ENCODE assay signal across 30 mouse cellular contexts in genomic region chr11:120603545-120603944, GRCm38 (mm10). TPM values are rescaled to one million over a fixed set of nuclear protein-coding genes. Genes with fewer than 3 reads are reported as not detected.
DNase-seq lines count a peak whose midpoint lies in the region; ATAC-seq lines count a peak whose summit lies in the region.
"Had no signal": no experiment of that assay in that cellular context is flagged by ENCODE, and none has a peak within 500 bp of the region (broad histone marks: within the 10 kb centered on the region; RNA-seq: fewer than 3 reads in every experiment).

No protein-coding gene starts in this region.

- no peak overlapping the region for H3K27ac ChIP-seq in embryonic facial prominence, embryonic 12.5 days
- no peak overlapping the region for H3K27ac ChIP-seq in embryonic facial prominence, embryonic 10.5 days (replicated peaks)
- H3K27ac ChIP-seq in heart, embryonic 11.5 days (ENCODE audit: low read depth, low read length), result no peak overlapping the region
- no peak overlapping the region for H3K27ac ChIP-seq in heart, embryonic 12.5 days (ENCODE audit: poor library complexity, severe bottlenecking)
- H3K27ac ChIP-seq in liver, embryonic 13.5 days, result peak overlapping the region; percentile 64
- 0 out of 2 replicates have a peak overlapping the region, but pooled peaks have one; percentile 52 for H3K27ac ChIP-seq in liver, embryonic 16.5 days (ENCODE audit: low read length)
- H3K27ac ChIP-seq in midbrain, embryonic 11.5 days (ENCODE audit: low read depth, low read length), result no peak overlapping the region
- H3K27ac ChIP-seq: embryonic facial prominence, embryonic 15.5 days; forebrain, embryonic 10.5 days; forebrain, embryonic 13.5 days; heart, embryonic 13.5 days; hindbrain, embryonic 14.5 days; hindbrain, postnatal 0 days had no signal

- H3K36me3 ChIP-seq in embryonic facial prominence, embryonic 12.5 days, result peaks cover 53% of the 10 kb centered on the region
- H3K36me3 ChIP-seq in embryonic facial prominence, embryonic 10.5 days (replicated peaks), result peaks cover 76% of the 10 kb centered on the region
- H3K36me3 ChIP-seq in heart, embryonic 11.5 days (ENCODE audit: control insufficient read depth, insufficient read depth, low read length), result peaks cover 7% of the 10 kb centered on the region
- H3K36me3 ChIP-seq in heart, embryonic 12.5 days, result peaks cover 62% of the 10 kb centered on the region
- peaks cover 63% of the 10 kb centered on the region for H3K36me3 ChIP-seq in liver, embryonic 13.5 days
- no peaks in the 10 kb centered on the region; the same call in 1 of the 2 replicates for H3K36me3 ChIP-seq in liver, embryonic 16.5 days (ENCODE audit: control insufficient read depth, insufficient read depth)
- H3K36me3 ChIP-seq in midbrain, embryonic 11.5 days (ENCODE audit: control insufficient read depth, insufficient read depth, low read length), result peaks cover 7% of the 10 kb centered on the region; the same call in 1 of the 2 replicates

- H3K9me3 ChIP-seq in embryonic facial prominence, embryonic 12.5 days, result no peaks in the 10 kb centered on the region
- no peaks in the 10 kb centered on the region for H3K9me3 ChIP-seq in embryonic facial prominence, embryonic 10.5 days
- H3K9me3 ChIP-seq in heart, embryonic 11.5 days (replicated peaks; ENCODE audit: control insufficient read depth, low read length), result no peaks in the 10 kb centered on the region
- no peaks in the 10 kb centered on the region for H3K9me3 ChIP-seq in heart, embryonic 12.5 days (replicated peaks)
- H3K9me3 ChIP-seq in liver, embryonic 13.5 days (replicated peaks), result no peaks in the 10 kb centered on the region
- no peaks in the 10 kb centered on the region for H3K9me3 ChIP-seq in liver, embryonic 16.5 days (replicated peaks; ENCODE audit: control insufficient read depth, low read length)
- H3K9me3 ChIP-seq in midbrain, embryonic 11.5 days (ENCODE audit: control insufficient read depth, low read length), result no peaks in the 10 kb centered on the region
- H3K9me3 ChIP-seq: embryonic facial prominence, embryonic 15.5 days; forebrain, embryonic 10.5 days; forebrain, embryonic 13.5 days; heart, embryonic 13.5 days had no signal

- H3K27me3 ChIP-seq in embryonic facial prominence, embryonic 12.5 days, result peaks cover 4% of the 10 kb centered on the region
- peaks cover 25% of the 10 kb centered on the region for H3K27me3 ChIP-seq in embryonic facial prominence, embryonic 10.5 days (replicated peaks; ENCODE audit: low read depth, poor library complexity, severe bottlenecking)
- peaks cover 3% of the 10 kb centered on the region; the same call in 1 of the 2 replicates for H3K27me3 ChIP-seq in heart, embryonic 11.5 days (ENCODE audit: control insufficient read depth, insufficient read depth, low read length)
- no peaks in the 10 kb centered on the region for H3K27me3 ChIP-seq in heart, embryonic 12.5 days (replicated peaks)
- H3K27me3 ChIP-seq in liver, embryonic 13.5 days, result peaks cover 10% of the 10 kb centered on the region
- H3K27me3 ChIP-seq in liver, embryonic 16.5 days (ENCODE audit: control insufficient read depth, insufficient read depth, low read depth, low read length), result peaks cover 4% of the 10 kb centered on the region
- H3K27me3 ChIP-seq in midbrain, embryonic 11.5 days (ENCODE audit: control insufficient read depth, insufficient read depth, low read length), result no peaks in the 10 kb centered on the region; the same call in 1 of the 2 replicates
- H3K27me3 ChIP-seq: embryonic facial prominence, embryonic 15.5 days had no signal

- no peak overlapping the region for H3K4me2 ChIP-seq in embryonic facial prominence, embryonic 12.5 days (replicated peaks)
- peak overlapping the region; percentile 22; the same call in 1 of the 2 replicates for H3K4me2 ChIP-seq in heart, embryonic 11.5 days
- H3K4me2 ChIP-seq in heart, embryonic 12.5 days, result no peak overlapping the region
- H3K4me2 ChIP-seq in liver, embryonic 13.5 days, result peak overlapping the region; percentile 56
- peak overlapping the region; percentile 33; the same call in 1 of the 2 replicates for H3K4me2 ChIP-seq in liver, embryonic 16.5 days (ENCODE audit: low read depth, low read length)
- H3K4me2 ChIP-seq in midbrain, embryonic 11.5 days, result no peak overlapping the region
- H3K4me2 ChIP-seq: embryonic facial prominence, embryonic 15.5 days; forebrain, embryonic 13.5 days; heart, embryonic 13.5 days; hindbrain, embryonic 14.5 days had no signal

- ATAC-seq in embryonic facial prominence, embryonic 12.5 days (ENCODE audit: insufficient number of reproducible peaks, insufficient read depth, low FRiP score, low TSS enrichment), result no peak
- ATAC-seq in heart, embryonic 11.5 days (replicated peaks; ENCODE audit: insufficient number of reproducible peaks, low FRiP score, low TSS enrichment), result no peak
- ATAC-seq in heart, embryonic 12.5 days (ENCODE audit: insufficient number of reproducible peaks, low FRiP score), result no peak
- ATAC-seq in liver, embryonic 13.5 days (ENCODE audit: low read depth), result peak; percentile 81
- peak; percentile 71 for ATAC-seq in liver, embryonic 16.5 days (ENCODE audit: low read depth)
- ATAC-seq in midbrain, embryonic 11.5 days (ENCODE audit: low FRiP score), result no peak
- ATAC-seq: activated CD4-positive, CD25-positive, alpha-beta regulatory T cell, adult 4 months; forebrain, embryonic 13.5 days; forebrain, embryonic 16.5 days; hindbrain, postnatal 0 days; inflammation-experienced regulatory T-cells, adult 6 months had no signal

- no peak overlapping the region for H3K4me3 ChIP-seq in embryonic facial prominence, embryonic 12.5 days
- H3K4me3 ChIP-seq in embryonic facial prominence, embryonic 10.5 days, result no peak overlapping the region
- no peak overlapping the region for H3K4me3 ChIP-seq in heart, embryonic 11.5 days (ENCODE audit: low read depth, low read length)
- H3K4me3 ChIP-seq in heart, embryonic 12.5 days, result no peak overlapping the region
- peak overlapping the region; percentile 12 for H3K4me3 ChIP-seq in liver, embryonic 13.5 days (replicated peaks)
- H3K4me3 ChIP-seq in liver, embryonic 16.5 days (ENCODE audit: low read depth, low read length), result no peak overlapping the region
- H3K4me3 ChIP-seq in midbrain, embryonic 11.5 days (ENCODE audit: low read depth, low read length), result no peak overlapping the region
- H3K4me3 ChIP-seq: embryonic facial prominence, embryonic 15.5 days; forebrain, embryonic 10.5 days; forebrain, embryonic 13.5 days; heart, embryonic 13.5 days had no signal

- no peak for DNase-seq in embryonic facial prominence, embryonic 10.5 days (ENCODE audit: low spot score)
- DNase-seq in liver, embryonic 13.5 days, result no peak
- no peak for DNase-seq in midbrain, embryonic 11.5 days (ENCODE audit: low spot score, missing footprints)
- DNase-seq in frontal cortex, postnatal 10 days (ENCODE audit: low spot score in 2 of 2), result no peak
- DNase-seq: adrenal gland, adult 8-10 months; adrenal gland, postnatal 25 days; cerebellum, adult 11-12 months; cerebellum, adult 8-10 months; cerebellum, postnatal 10 days; cerebellum, postnatal 36 days; embryo, embryonic 11 days; gastrocnemius, postnatal 25 days; heart, adult 18-20 months; heart, postnatal 14 days; heart, postnatal 4 days had no signal

- 87% methylated on average over 2 of the region's 2 CpGs for WGBS in embryonic facial prominence, embryonic 12.5 days
- 77% methylated on average over 2 of the region's 2 CpGs for WGBS in embryonic facial prominence, embryonic 10.5 days
- WGBS in heart, embryonic 11.5 days (ENCODE audit: insufficient replicate concordance), result 80% methylated on average over 2 of the region's 2 CpGs
- WGBS in heart, embryonic 12.5 days, result 80% methylated on average over 2 of the region's 2 CpGs
- 32% methylated on average over 2 of the region's 2 CpGs for WGBS in liver, embryonic 13.5 days (ENCODE audit: insufficient replicate concordance)
- 36% methylated on average over 2 of the region's 2 CpGs for WGBS in liver, embryonic 16.5 days (ENCODE audit: insufficient replicate concordance)
- WGBS in midbrain, embryonic 11.5 days, result 79% methylated on average over 2 of the region's 2 CpGs

- peaks cover 18% of the 10 kb centered on the region for H3K4me1 ChIP-seq in embryonic facial prominence, embryonic 12.5 days
- peaks cover 27% of the 10 kb centered on the region for H3K4me1 ChIP-seq in embryonic facial prominence, embryonic 10.5 days
- peaks cover 12% of the 10 kb centered on the region for H3K4me1 ChIP-seq in heart, embryonic 11.5 days (ENCODE audit: control insufficient read depth, insufficient read depth, low read length)
- H3K4me1 ChIP-seq in heart, embryonic 12.5 days (replicated peaks), result peaks cover 27% of the 10 kb centered on the region
- H3K4me1 ChIP-seq in liver, embryonic 13.5 days (replicated peaks), result peaks cover 78% of the 10 kb centered on the region
- H3K4me1 ChIP-seq in liver, embryonic 16.5 days (ENCODE audit: control insufficient read depth, low read depth, low read length), result peaks cover 31% of the 10 kb centered on the region
- H3K4me1 ChIP-seq in midbrain, embryonic 11.5 days (ENCODE audit: control insufficient read depth, insufficient read depth, low read length), result peaks cover 9% of the 10 kb centered on the region

- H3K9ac ChIP-seq in embryonic facial prominence, embryonic 12.5 days, result peak overlapping the region; percentile 10; the same call in 1 of the 2 replicates
- H3K9ac ChIP-seq in heart, embryonic 11.5 days (ENCODE audit: low read depth, low read length), result no peak overlapping the region
- H3K9ac ChIP-seq in heart, embryonic 12.5 days, result no peak overlapping the region
- H3K9ac ChIP-seq in liver, embryonic 13.5 days, result peak overlapping the region; percentile 49
- H3K9ac ChIP-seq in liver, embryonic 16.5 days (ENCODE audit: low read depth, low read length), result peak overlapping the region; percentile 47
- H3K9ac ChIP-seq in midbrain, embryonic 11.5 days (ENCODE audit: low read length), result no peak overlapping the region
- H3K9ac ChIP-seq: embryonic facial prominence, embryonic 15.5 days; forebrain, embryonic 13.5 days; heart, embryonic 13.5 days; hindbrain, embryonic 14.5 days had no signal

RNA-seq across cellular contexts. Expression of gene Npb, which starts 4.7 kb away (rescaled TPM):
- 0.99 TPM in 1 of 2 replicates, not detected in the other for polyA plus RNA-seq in embryonic facial prominence, embryonic 12.5 days (2016; fragmentation: Nextera tagmentation; extraction: Ambion mirVana)
- polyA plus RNA-seq in embryonic facial prominence, embryonic 10.5 days (2016; fragmentation: Nextera tagmentation; extraction: Ambion mirVana), result not detected in 2 replicates
- polyA plus RNA-seq in heart, embryonic 11.5 days (2014; fragmentation: Nextera tagmentation; extraction: Ambion mirVana), result 8.8 and 9.1 TPM in 2 replicates
- 13.6 and 20.3 TPM in 2 replicates for polyA plus RNA-seq in heart, embryonic 12.5 days (2016; fragmentation: Nextera tagmentation; extraction: Ambion mirVana)
- 9.5 and 12.6 TPM in 2 replicates for polyA plus RNA-seq in liver, embryonic 13.5 days (2015; fragmentation: Nextera tagmentation; extraction: Ambion mirVana)
- 16.2 and 16.4 TPM in 2 replicates for polyA plus RNA-seq in liver, embryonic 16.5 days (2015; fragmentation: Nextera tagmentation; extraction: Ambion mirVana)
- polyA plus RNA-seq in midbrain, embryonic 11.5 days (2014; fragmentation: Nextera tagmentation; extraction: Ambion mirVana), result 0.38 TPM in 1 of 2 replicates, not detected in the other
- polyA plus RNA-seq: activated CD4-positive, CD25-positive, alpha-beta regulatory T cell, adult 4 months; embryonic facial prominence, embryonic 11.5 days; forebrain, embryonic 10.5 days; forebrain, embryonic 13.5 days; forebrain, embryonic 16.5 days; hindbrain, embryonic 11.5 days had no signal

RNA-seq across cellular contexts. Expression of gene Anapc11, which starts 5.3 kb away (rescaled TPM):
- 191 and 198 TPM in 2 replicates for polyA plus RNA-seq in embryonic facial prominence, embryonic 12.5 days (2016; fragmentation: Nextera tagmentation; extraction: Ambion mirVana)
- 192 and 198 TPM in 2 replicates for polyA plus RNA-seq in embryonic facial prominence, embryonic 10.5 days (2016; fragmentation: Nextera tagmentation; extraction: Ambion mirVana)
- polyA plus RNA-seq in heart, embryonic 11.5 days (2014; fragmentation: Nextera tagmentation; extraction: Ambion mirVana), result 200 and 201 TPM in 2 replicates
- 174 and 175 TPM in 2 replicates for polyA plus RNA-seq in heart, embryonic 12.5 days (2016; fragmentation: Nextera tagmentation; extraction: Ambion mirVana)
- 99.1 and 102 TPM in 2 replicates for polyA plus RNA-seq in liver, embryonic 13.5 days (2015; fragmentation: Nextera tagmentation; extraction: Ambion mirVana)
- polyA plus RNA-seq in liver, embryonic 16.5 days (2015; fragmentation: Nextera tagmentation; extraction: Ambion mirVana), result 66.8 and 67.8 TPM in 2 replicates
- 178 and 204 TPM in 2 replicates for polyA plus RNA-seq in midbrain, embryonic 11.5 days (2014; fragmentation: Nextera tagmentation; extraction: Ambion mirVana)

RNA-seq across cellular contexts. Expression of gene Alyref, which starts 5.4 kb away (rescaled TPM):
- 683 and 688 TPM in 2 replicates for polyA plus RNA-seq in embryonic facial prominence, embryonic 12.5 days (2016; fragmentation: Nextera tagmentation; extraction: Ambion mirVana)
- polyA plus RNA-seq in embryonic facial prominence, embryonic 10.5 days (2016; fragmentation: Nextera tagmentation; extraction: Ambion mirVana), result 620 and 640 TPM in 2 replicates
- 333 and 334 TPM in 2 replicates for polyA plus RNA-seq in heart, embryonic 11.5 days (2014; fragmentation: Nextera tagmentation; extraction: Ambion mirVana)
- polyA plus RNA-seq in heart, embryonic 12.5 days (2016; fragmentation: Nextera tagmentation; extraction: Ambion mirVana), result 356 and 361 TPM in 2 replicates
- 379 and 416 TPM in 2 replicates for polyA plus RNA-seq in liver, embryonic 13.5 days (2015; fragmentation: Nextera tagmentation; extraction: Ambion mirVana)
- polyA plus RNA-seq in liver, embryonic 16.5 days (2015; fragmentation: Nextera tagmentation; extraction: Ambion mirVana), result 52.4 and 87.2 TPM in 2 replicates
- 820 and 827 TPM in 2 replicates for polyA plus RNA-seq in midbrain, embryonic 11.5 days (2014; fragmentation: Nextera tagmentation; extraction: Ambion mirVana)

RNA-seq across cellular contexts. Expression of gene Pcyt2, which starts 14.2 kb away (rescaled TPM):
- polyA plus RNA-seq in embryonic facial prominence, embryonic 12.5 days (2016; fragmentation: Nextera tagmentation; extraction: Ambion mirVana), result 143 and 147 TPM in 2 replicates
- 142 and 145 TPM in 2 replicates for polyA plus RNA-seq in embryonic facial prominence, embryonic 10.5 days (2016; fragmentation: Nextera tagmentation; extraction: Ambion mirVana)
- polyA plus RNA-seq in heart, embryonic 11.5 days (2014; fragmentation: Nextera tagmentation; extraction: Ambion mirVana), result 79.2 and 79.9 TPM in 2 replicates
- polyA plus RNA-seq in heart, embryonic 12.5 days (2016; fragmentation: Nextera tagmentation; extraction: Ambion mirVana), result 82.1 and 82.9 TPM in 2 replicates
- polyA plus RNA-seq in liver, embryonic 13.5 days (2015; fragmentation: Nextera tagmentation; extraction: Ambion mirVana), result 114 and 116 TPM in 2 replicates
- polyA plus RNA-seq in liver, embryonic 16.5 days (2015; fragmentation: Nextera tagmentation; extraction: Ambion mirVana), result 158 and 184 TPM in 2 replicates
- polyA plus RNA-seq in midbrain, embryonic 11.5 days (2014; fragmentation: Nextera tagmentation; extraction: Ambion mirVana), result 89.4 and 101 TPM in 2 replicates

RNA-seq across cellular contexts. Expression of gene Sirt7, which starts 21.5 kb away (rescaled TPM):
- 29.7 and 30.4 TPM in 2 replicates for polyA plus RNA-seq in embryonic facial prominence, embryonic 12.5 days (2016; fragmentation: Nextera tagmentation; extraction: Ambion mirVana)
- 27.7 and 29.5 TPM in 2 replicates for polyA plus RNA-seq in embryonic facial prominence, embryonic 10.5 days (2016; fragmentation: Nextera tagmentation; extraction: Ambion mirVana)
- 18.8 and 22.5 TPM in 2 replicates for polyA plus RNA-seq in heart, embryonic 11.5 days (2014; fragmentation: Nextera tagmentation; extraction: Ambion mirVana)
- polyA plus RNA-seq in heart, embryonic 12.5 days (2016; fragmentation: Nextera tagmentation; extraction: Ambion mirVana), result 20.1 and 20.4 TPM in 2 replicates
- polyA plus RNA-seq in liver, embryonic 13.5 days (2015; fragmentation: Nextera tagmentation; extraction: Ambion mirVana), result 33.8 and 34.3 TPM in 2 replicates
- 27.3 and 28.0 TPM in 2 replicates for polyA plus RNA-seq in liver, embryonic 16.5 days (2015; fragmentation: Nextera tagmentation; extraction: Ambion mirVana)
- 29.5 and 33.2 TPM in 2 replicates for polyA plus RNA-seq in midbrain, embryonic 11.5 days (2014; fragmentation: Nextera tagmentation; extraction: Ambion mirVana)

Comparison
In these comparisons a context has a peak if more than half of its experiments do, and no peak if none do; other contexts are left out.
1. H3K4me2 ChIP-seq: peak in heart, embryonic 11.5 days (single experiment), liver, embryonic 13.5 days (single experiment) and liver, embryonic 16.5 days (single experiment); none in embryonic facial prominence, embryonic 12.5 days (single experiment), heart, embryonic 12.5 days (single experiment) and midbrain, embryonic 11.5 days (single experiment).
2. ATAC-seq: peak in liver, embryonic 13.5 days (single experiment) and liver, embryonic 16.5 days (single experiment); none in embryonic facial prominence, embryonic 12.5 days (single experiment), heart, embryonic 11.5 days (single experiment), heart, embryonic 12.5 days (single experiment) and midbrain, embryonic 11.5 days (single experiment).
3. H3K27ac ChIP-seq: peak in liver, embryonic 13.5 days (single experiment) and liver, embryonic 16.5 days (single experiment); none in embryonic facial prominence, embryonic 12.5 days (single experiment), embryonic facial prominence, embryonic 10.5 days (single experiment), heart, embryonic 11.5 days (single experiment), heart, embryonic 12.5 days (single experiment) and midbrain, embryonic 11.5 days (single experiment).
4. H3K9ac ChIP-seq: peak in embryonic facial prominence, embryonic 12.5 days (single experiment), liver, embryonic 13.5 days (single experiment) and liver, embryonic 16.5 days (single experiment); none in heart, embryonic 11.5 days (single experiment), heart, embryonic 12.5 days (single experiment) and midbrain, embryonic 11.5 days (single experiment).